Mouse (Mus musculus): ENCODE results near the gene Phgr1.
A peak's percentile ranks its signal among the peaks of the same experiment; 100 is the strongest.

Phgr1 gene

DNA sequence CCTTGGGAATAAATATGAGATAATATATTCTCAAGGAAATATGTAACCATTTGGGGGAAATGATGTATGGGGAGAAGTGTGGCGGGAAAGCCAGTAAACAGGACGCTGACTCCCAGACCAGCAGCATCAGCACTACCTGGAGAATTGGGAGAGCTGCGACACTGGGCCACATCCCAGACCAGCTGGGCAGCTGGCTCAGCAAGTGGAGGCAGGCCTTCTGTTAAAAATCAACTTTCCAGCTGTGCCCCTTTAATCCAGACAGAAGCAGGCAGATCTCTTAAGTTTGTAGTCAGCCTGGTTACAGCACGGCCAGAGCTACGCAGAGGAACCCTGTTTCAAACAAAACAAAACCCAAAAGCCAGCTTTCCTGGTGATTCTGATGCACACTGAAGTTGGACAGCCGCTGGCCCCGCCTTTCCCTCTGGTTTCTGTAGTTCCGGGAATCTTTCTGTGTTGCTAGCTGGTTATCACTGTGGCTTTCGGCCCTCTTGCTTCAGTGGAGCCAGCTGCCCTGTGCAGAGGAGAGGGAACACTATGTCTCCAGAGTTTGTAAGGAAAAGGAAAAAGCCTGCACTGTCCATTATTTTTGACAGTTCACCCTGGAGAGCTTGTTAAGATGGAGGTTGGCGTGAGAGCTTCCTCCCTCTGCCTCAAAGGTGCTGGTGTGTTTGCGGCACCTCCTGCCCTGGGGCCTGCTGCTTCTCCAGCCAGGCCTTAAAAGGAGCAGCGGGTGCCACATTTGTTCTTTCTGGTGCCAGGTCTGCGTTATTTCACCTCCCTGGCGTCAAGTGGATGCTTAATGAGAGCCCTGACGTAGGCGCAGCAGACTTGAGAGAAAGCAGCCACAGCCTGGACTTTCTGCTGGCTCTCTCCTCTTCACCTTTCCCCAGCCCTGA is 20.4 kb upstream of the Phgr1 start:
- DNase-seq = no peak

DNA sequence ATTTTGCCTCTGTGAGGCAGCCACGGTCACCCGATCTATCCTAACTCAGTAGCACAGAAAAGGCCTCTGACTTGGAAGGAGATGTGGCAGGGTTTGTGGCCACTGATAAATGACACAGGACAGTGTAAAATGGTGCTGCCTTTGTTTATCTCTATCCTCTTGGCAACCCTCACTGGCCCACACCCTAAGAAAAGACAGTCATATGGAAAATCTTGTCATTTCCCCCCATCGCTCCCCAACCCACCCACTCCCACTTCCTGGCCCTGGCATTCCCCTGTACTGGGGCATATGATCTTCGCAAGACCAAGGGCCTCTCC is 19.8 kb upstream of the Phgr1 start:
- no peak for DNase-seq

DNA sequence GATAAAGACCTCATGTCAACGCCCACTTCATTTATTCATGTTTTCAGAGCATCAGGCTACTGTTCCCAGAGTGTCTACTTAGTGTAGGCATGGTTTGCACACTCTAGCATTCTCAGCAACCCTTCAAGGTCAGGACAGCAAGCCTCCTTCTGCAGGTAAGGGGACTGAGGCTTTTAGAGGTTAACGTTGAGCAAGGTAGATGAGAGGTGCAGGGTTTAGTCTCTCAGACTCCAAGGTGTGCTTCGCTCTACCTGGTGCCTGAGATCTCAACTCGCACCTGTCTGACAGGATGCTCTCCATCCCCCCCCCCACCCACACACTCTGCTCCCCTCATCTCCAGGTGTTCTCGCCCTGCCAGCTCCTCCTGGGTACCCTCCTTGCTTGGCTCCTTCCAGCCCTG is 18.4 kb upstream of the Phgr1 start:
- DNase-seq = no peak

DNA sequence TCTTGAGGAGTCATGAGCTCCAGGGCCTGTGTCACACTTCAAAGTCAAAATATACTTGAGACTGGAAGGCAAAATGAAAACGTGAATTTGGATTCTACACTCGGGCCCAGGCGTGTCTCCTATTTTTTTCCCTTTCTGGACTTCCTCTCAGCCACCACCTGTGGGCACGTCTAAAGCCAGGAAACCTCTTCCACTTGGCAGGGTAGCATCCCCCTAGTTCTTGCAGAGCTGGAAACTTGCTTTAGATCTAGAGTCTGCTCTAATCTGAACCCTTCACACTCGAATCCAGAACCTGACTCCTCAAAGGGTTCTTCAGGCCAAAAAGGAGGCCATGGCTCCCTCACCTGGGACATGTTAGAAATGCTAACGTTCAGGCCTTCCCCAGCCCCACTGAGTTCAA is 17.2 kb upstream of the Phgr1 start:
- no peak for DNase-seq

DNA sequence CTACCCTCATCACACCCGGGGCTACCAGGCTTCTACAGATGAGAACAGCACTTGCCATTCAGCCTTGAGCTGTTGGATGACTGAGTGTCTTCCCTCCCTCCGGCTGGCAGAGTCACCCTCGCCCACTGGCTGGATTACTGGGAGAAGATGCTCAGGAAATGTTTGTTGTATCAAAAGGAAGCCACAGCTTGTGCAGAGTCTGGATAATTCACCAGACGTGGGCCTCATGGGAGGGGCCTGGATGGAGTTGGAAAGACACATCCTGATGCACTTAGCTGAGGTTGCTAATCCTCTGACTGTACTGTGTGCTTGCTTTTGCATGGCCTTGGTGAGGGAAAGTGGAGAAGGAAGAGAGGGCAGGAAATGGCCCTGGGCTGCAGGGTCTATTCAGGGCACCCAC is 16.5 kb upstream of the Phgr1 start:
- peak; percentile 51 for DNase-seq

DNA sequence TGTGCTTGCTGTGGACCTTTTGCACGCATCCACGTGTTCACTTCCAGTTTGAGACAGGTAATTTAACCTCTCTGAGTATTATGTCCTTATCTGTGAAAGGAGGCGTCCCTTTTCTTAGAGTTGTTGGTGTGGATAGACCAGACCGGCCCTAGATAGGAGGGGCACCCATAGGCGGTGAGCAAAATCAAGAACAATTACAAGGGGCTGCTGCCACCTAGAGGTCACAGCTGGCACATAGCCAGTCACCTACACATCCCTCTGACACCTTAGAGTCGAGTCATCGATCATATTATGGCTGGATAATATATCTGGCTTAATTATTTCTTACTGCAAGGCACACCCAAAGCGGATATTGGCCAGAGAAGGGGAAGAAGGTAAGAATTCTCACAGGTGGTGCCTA is 12.7 kb upstream of the Phgr1 start:
- DNase-seq = peak; percentile 75

DNA sequence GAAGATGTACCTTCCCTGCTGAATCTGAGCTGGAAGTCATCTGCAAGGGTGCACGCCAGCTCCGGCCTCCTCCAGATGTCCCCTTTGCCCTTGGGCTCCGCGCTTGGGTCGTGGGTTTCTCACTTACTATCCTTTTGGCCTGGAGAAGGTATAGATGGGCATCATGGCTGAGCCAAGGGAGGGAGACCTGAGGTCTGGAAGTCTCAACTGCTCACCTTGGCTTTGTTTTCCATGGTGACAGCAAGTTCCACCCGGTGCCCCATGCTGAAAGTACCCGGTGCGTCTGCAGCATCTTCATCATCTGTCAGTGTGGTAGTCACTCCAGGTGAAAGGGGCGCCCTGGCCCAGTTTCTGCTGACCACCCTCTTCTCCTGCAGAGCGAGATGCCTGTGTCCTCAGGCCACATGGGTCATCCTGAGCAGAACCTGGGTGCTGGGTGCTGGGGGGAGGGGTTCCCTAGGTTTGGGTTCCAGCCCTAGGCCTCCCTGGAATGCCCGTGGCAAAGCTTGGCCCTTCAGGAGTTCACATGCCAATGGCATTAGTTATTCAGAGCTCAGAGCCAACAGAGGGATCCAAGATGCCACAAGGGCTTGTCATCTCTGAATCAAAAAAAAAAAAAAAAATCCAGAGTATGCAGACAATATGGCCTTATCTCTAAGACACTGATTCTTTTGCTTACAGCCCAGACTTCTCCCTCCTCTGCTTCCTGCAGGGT is 12.1 kb upstream of the Phgr1 start:
- DNase-seq = no peak

DNA sequence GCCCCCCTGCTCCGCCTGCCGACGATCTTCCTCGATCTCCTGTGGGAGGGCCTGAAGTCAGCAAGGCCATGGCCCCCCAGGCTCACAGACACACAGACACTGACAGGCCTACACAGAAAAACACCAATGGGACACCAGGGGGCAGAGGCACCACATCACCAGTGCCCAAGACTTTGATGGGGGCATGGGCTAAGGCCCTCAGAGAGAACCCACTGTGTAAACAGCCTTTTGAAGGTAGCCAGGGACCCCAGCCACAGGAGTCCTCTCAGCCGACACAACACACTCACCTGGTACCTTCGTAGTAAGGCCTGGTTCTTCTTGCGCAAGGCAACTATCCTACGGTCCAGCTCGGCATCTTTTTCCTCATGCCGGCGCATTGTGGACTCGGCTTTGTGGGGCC is 11.2 kb upstream of the Phgr1 start:
- no peak for DNase-seq

DNA sequence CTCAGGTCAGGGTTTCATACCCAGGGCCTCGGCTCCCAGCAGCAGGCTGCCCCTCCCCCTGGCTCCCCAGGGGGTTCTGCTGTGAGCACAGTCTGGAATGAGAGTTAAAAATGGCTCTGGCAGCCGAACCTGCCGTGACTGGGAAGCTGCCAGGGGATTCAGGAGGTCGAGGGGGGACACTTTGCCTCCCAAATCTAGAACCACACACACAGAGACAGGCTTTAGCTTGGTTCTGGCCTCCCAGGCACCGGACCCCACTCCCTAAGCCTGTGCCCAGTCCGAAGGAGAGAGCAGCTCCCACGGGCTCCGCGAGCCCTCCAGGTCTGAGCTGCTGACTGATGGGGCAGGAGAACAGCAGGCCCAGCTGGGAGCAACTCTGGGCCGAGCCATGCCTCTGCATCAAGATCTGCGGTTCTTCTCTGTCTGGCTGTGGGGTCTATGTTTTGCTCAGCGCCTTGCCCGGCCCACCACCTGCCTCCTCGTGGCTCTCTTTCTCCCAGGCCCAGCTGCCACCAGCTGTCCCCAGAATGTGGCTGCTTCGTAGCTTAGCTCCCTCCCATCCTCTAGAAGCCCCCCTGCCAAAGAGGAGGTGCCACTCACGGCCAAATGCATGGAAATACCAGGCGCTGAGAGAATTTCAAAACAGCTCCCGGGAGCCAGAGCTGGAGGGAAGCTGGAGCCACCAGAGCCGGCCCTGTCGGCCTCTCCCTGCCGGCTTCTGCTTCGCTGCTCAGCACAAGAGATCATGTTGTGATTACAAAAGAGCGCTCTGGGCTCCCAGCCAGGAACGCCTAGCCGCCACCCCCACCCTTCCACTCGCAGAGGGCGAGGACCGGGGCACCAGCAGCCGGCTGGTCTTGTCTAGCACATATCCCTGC is 10.4 kb upstream of the Phgr1 start, which contains the start of gene Ccdc9b:
Gene Ccdc9b, minus strand, starts transcription at position 756 of the 878 bp plus-strand sequence.
- DNase-seq = peak; percentile 97

DNA sequence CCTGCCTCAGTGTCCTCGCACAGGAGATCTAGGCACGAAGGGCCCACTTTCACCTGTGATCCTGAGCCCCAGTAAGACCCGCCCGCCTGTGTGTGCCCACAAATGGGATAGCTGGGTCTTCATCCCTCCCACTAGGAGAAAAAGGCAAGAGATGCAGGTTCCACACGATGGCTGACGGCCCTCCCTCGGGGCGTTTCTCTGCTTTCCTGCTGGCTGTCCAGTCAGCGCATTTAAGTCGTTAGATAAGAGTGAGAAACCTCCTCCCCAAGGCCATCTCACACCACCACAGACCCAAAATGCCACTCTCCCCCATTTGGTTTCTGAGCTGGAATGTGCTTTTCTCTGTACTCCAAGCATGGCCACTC is 9.8 kb upstream of the Phgr1 start:
- DNase-seq = no peak

DNA sequence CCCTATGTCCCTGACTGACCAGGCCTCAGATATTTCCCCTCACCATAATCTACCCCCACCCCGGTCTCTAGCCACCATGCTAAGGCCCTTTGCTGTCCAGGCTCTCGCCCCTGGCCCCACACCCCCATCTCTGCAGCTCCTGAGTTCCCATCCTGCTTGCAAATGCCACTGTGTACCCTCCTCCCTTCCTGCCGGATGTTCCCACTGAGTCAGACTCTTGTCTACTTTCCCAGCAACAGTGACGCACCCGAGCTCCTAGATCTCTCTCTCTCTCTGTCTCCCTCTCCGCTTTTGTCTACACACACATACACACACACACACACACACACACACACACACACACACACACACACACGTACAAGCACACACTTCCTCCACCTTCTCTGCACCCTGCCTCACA is 9.1 kb upstream of the Phgr1 start:
- peak; percentile 81 for DNase-seq

DNA sequence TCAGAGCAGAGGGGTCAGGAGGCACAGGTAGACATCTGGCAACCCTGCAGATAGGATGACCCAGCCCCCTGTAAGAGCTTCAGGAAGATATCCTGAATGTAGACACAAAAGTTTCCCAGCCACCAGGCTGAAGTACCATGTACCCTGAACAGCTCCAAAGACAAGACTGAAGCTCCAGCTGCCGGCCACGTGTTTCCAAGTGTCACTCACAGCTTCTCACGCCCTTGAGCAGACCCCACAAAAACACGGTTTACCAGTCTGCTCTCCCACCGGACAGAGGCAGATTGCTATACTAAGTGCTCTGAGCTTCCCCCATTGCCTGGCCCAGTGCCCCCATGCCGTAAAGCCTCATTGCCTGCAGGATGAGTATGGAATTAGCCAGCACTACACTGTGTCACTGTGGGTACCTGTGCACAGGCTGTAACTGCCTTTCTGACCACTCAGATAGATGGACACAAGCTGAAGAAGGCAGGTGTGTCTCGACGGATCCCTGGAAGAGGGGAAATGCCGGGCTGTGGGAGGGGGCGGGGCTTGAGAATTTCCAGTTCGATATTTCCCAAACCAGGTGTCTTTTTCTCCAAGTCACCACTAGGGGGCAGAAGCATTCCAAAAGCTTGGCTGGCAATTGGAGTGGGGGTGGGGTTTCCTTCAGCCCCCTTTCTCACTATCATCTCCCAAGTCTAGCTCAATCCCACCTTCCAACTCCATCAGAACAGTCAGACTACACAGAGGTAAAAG is 8.3 kb upstream of the Phgr1 start:
- peak; percentile 68 for DNase-seq

DNA sequence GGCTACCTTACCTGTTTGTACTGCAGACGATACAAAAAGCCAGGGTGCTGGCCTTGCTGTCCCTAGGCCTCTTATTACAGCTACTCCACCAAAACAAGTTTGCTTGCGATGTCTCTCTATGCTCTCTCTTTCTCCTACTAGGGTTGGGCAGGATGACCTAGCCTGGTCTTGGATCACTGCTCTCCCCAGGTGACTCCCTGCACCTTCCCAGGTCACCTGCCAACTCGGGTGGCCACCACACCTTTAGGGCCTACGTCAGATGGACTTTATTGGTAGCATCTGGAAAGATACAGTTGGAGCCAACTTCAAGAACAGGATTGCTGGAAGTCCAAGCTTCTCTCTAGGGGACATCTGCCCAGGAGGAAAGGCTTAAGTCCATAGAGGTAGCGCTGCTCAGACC is 7.7 kb upstream of the Phgr1 start:
- DNase-seq = no peak

DNA sequence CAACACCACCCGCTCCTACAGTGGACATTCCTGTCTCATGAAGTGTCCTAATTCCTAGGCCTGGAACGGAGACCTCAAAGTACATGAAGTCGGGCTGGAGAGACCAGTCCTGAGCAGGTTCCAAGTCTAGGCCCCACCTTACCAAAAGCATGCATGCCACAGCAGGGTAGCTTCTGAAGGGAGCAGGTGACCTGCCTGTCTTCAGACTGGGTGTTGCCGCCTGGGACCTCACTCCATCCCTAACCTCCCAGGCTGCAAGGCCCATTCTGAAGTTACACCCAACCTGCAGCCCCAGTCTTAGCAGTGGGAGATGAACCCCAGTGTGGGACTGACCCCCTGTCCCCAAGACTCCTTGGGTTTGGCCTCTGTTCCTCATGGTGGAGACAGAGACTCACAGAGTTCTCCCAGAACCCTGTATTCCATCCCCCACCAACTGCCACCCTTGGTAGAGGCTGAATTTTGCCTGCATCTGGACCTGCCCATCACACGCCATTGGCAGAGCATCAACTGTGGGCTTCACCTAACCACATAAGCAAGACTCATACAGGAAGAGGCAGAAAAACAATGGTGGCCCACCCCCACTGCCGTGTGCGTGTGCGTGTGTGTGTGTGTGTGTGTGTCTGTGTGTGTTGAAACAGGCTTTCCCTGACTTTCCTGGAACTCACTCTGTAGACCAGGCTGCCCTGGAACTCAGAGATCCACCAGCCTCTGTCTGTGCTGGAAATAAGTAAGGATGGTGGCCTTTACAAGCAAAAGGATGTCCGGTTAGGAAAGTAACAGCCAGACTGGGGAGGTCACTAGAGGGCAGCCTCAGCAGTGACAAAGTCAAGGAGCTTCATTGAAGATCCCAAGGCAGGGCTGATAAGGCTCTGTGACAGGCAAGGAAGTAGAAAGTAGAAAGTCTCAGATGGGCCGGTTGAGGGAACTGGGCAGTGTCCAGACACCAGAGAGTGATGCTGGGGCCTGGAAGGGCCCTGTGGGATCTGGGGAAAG is 6.2 kb upstream of the Phgr1 start:
- peak; percentile 59 for DNase-seq

DNA sequence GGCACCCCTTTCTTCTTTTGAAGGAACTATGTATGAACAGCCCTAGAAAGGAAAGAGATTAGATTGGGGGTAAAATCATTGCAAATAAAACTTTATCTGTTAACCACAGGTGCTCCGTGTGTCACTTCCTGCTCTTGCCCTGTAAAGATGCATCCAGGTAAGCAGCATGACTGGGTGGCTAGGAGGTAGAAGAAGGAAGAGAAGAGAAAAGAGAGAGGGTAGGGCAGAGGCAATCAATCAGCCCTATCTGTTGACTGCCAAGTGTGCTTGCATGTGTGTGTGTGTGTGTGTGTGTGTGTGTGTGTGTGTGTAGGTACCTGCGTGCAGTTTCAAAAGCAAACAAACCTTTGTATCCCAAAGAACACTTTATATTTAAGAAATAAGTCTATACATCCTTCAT is 2.0 kb downstream of the Phgr1 start:
- DNase-seq = no peak

DNA sequence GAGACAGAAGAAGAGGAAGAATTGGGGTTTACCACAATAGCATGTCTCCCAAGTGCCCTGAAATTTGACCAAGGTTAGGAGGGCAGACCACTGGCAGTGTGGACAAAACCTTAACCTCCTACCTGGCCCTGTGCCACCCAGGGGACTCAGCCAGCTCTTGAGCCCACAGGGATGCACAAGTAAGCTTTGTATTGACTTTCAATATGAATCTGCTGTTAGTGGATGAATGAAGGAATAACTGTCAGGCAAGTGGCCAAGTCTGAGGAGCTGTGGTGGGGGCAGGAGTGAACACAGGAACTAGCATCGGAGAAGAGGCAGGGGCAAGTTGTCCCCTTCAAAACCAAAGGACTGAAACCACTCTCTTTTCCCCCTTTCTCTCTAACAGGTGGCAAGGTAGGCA is 2.8 kb downstream of the Phgr1 start:
- DNase-seq = no peak

DNA sequence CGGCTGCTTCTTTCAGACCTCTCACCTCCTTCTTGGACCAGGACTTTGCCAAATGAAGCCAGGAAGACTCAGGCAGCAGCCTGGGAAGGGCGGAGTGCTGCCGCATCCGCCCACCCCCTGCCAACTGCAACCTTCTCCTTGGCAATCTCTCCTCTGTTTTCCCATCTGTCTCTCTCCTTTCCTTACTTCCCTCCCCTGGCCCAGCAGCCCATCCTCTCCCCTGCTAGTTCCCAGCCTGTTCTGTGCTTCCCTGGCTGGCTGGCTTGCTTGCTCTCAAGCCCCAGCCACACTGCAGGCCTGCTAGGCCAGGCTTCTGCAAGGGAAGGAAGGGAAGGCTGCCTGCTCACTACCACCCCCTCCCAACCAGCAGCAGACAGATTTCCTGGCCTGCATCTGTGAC is 3.3 kb downstream of the Phgr1 start:
- DNase-seq = no peak

DNA sequence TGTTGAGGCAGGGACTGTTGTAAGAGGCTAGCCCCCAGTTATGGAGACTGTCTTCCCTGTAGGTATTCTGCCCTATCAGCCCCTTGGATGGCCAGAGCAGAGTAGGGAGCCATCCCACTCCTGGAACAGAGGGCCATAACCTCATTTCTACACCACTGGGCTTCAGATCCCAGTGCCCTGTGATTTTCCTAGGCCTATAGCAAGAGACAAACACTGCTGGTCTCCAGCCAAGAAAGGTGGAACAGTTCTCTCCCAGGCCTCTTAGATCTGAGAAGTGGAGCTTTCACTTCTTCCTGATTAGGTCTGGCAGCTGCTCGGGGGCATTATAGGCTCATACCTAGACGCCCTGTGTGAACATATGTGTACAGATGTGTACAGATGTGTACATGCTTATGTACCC is 3.7 kb downstream of the Phgr1 start:
- no peak for DNase-seq

DNA sequence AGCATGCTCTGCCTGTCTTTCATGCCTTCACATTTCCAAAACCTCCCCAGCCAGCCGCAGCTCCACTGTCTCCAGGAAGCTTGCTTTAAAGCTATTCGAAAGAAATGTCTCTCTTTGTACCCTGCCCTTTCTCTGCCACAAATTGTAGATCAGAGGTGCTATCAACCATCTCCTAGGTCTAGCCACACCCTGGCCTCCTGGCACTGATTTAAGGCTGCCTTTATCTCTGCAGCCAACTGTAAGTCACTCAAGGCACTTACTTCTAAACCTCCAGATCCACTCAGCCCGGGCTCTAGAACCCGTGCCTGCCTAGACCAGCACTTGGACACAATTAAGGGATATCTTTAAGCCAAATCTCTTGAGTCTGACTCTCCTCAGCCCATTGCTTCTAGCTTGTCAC is 5.8 kb downstream of the Phgr1 start:
- no peak for DNase-seq

DNA sequence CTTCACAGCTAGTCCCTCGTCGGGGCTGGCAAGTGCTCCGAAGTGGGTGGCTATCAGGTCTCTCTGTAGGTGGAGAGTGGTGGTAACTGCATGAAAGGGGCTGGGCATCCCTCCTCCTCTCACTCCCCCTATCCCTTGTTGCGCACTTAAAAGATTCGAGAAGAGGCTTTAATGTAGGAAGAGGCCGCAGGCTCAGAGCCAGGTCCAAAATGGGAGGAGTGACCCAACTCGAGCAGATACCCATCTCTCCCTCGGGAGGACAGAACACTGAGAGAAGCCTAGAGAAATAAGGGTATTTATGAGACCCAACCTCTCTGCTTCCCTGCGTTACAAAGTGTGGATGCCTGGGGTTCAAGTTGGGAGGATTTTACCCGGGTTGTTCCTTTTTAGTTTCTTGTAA is 6.5 kb downstream of the Phgr1 start:
- no peak for DNase-seq

Measured in lung, postnatal 10 days (tissue).